Mouse (Mus musculus): ENCODE measurements around the gene Rgp1. TPM values are rescaled to one million over a fixed set of nuclear protein-coding genes. Genes with fewer than 3 reads are reported as not detected.

The Rgp1 gene
- polyA plus RNA-seq, 1 experiment = 74.6 TPM

DNA sequence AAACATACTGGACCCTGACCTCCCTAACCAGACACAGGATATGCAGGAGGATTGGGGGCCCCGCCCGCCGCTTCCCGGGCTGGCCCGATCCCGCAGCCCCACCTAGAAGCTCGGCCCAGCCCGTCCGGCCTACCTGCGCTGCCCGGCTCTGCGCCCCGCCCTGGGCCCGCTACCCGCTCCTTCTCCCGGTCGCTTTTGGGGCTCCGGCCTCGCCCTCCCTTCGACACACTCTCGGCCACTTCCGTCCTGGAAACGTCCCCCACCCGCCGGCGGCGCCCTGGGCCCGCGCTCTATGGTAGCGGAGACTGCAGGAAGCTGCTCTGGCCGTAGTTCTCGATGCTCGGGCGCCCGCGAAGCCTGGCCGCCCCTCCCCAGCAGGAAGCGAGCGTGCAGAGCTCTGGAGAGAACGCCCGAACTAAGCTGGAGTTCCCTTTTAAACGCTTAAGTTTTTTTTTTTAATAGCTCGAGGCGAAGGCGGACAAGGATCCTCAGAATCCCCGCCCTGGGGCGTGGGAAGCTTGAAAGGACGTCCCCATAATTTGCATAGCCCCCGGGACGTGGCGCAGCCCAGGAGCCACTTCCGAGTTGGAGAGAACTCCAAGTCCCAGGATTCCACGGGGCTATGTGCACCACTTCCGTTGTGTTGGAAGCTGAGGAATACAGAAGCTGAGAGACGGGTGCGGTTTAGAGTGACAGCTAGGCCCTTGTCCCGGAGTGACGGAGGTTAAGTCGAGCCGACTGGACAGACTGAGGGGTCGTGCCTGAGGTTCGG lies 16.3 kb upstream of the Rgp1 start, which contains the start of the genes Creb3 and Tln1:
TSS of gene Creb3 (plus strand) at position 336 of the 772 bp plus-strand sequence.
TSS of gene Tln1 (minus strand) at position 695 of the 772 bp plus-strand sequence.
- peak; percentile 85 for DNase-seq (ENCODE audit: low read depth)

DNA sequence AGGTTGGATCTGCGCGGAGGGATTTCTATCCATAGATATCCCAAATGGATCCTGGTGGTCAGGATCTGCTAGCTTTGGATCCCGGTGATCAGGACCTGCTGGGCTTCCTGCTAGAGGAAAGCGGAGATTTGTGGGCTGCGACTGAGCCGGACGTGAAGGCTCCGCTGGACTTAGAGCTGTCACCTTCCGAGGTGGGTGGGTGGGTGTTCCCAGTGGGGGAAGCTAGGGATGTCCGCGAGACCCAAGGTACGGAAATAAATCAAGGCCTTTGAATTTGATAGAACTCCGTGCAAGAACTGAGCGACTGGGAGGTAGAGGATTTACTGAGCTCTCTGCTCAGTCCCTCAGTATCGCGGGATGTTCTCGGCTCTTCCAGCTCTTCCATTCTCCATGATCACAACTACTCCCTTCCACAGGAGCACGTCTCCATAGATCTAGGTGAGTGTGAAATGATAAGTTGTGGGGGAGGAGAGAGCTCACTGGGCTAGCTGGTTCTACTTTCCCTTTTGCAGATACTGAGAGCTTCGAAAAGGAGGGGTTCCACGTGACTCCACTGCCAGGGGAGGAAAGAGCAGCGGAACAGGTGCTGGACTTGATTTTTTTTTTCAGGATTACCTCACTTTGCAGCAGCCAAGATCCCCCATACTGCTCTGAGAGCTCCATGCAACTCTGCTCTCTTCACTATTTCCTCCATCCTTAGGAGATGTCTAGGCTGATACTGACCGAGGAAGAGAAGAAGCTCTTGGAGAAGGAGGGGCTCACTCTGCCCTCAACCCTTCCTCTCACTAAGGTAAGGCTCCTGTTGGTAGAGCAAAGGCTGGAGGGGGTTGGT lies 15.5 kb upstream of the Rgp1 start:
- no peak for DNase-seq (ENCODE audit: low read depth)

DNA sequence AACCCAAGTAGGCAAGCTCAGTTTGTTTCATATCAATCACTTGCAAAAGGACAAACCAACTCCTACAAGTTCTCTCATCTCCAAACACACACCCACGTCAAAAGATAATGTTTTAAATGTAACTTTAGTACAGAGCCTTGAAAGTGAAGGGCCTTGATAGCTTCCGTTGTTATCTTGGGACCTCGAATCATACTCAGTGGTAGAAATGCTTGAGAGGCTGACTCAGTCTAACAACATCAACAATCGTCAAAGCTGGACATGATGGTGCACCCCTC lies 15.0 kb upstream of the Rgp1 start:
- no peak for DNase-seq (ENCODE audit: low read depth)

DNA sequence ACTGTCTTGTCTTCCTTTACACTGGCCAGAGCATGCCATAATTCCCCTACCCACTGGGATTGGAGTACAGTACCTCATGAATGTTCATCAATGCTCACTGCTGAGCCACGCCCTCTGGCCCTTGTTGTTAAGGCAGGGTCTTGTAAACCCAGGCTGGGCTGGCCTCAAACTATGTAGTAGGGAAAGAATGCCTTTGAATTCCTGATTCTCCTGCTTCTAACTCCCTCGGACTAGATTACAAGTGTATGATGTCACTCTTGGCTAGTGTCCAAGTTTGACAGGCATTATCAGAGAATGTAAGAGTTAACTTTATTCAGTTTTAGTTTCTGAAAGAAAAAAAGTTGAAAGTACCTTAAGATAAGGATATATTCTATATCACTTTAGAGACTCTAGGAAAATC lies 14.3 kb upstream of the Rgp1 start:
- DNase-seq (ENCODE audit: low read depth) = no peak

DNA sequence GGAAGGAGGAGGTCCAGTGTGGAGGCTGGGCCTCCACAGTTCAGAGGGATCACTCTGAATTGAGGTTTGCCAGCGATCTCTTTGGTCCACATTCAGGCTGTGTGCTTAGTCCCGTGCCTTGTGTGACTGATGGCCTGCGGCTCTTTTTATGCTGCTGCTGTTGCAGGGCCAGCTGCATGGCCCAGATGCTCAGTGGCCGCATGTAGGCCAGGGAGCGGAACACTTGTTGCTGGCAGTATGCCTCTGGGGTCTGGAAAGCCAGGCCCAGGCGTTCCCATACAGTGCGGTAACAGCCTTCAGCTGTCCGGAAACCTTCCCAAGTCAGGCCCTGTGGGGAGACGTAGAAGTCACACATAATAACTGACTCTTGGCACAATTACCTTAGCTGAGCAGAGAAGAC lies 11.4 kb upstream of the Rgp1 start:
- DNase-seq (ENCODE audit: low read depth) = no peak

DNA sequence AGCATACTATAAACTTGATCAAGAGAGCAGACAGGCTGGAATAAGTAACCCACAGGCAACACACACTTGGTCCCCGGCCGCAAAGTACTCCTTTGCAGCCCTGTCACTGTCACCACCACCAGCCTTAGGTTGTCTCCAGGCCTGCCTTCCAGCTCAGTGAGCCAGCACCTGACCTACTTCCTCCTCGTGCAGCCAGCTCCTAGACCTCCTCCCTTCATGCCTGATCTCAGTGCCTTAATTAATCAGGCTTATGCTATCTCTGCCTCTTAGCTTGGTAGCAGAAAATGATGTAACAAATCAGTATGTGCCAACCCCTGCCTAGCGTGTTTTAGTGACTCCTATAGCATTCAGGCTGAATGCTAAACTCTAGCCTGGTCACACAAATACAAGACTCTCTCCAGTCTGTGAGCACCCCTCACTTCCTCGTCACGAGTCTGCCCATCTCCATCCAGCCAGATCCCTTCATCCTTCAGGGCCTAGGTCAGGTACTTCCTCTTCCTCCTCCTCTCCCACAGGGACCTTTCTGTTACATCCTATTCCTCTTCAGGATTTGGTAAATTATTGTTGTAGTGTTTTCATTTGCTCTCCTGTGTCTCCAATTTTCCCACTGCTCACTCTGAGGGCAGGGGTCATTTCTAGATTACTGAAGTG lies 7.0 kb upstream of the Rgp1 start:
- DNase-seq (ENCODE audit: low read depth) = no peak

DNA sequence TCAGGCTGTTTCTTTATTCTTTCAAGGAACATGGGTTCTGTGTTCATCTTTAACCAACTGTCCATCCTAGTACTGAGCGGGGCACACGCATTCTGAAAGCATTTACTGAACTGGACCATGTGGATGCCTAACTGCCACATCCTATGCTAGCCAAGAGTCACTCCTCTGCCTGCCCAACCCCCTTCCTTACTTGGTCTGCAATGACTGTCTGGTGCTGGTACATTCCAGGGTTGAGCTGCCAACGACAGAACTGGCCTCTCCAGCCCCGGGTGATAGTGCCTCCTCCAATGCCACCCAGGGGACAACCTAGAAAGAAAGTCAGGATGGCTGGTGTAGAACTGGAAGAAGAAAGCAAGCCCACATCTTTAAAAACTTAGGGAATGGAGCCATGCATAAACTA lies 5.0 kb upstream of the Rgp1 start:
- no peak for DNase-seq (ENCODE audit: low read depth)

DNA sequence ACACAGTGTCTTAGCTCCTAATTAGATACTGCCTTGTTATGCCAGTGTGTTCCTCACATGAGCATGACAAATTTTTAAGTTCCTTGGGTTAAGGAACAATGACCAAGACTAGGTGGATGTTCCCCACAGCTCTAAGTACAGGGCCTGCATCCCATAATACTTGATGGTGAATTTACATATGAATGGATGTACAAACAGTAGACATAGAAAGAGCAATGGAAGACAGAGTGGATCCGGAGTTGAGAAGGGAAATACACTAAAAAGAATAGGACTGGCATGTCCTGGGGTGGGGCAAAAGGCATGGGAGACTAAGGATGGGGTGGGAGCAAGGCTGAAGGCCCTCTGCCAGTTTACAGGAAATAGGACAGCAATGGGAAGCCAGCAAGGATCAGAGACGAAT lies 3.2 kb upstream of the Rgp1 start:
- no peak for DNase-seq (ENCODE audit: low read depth)

DNA sequence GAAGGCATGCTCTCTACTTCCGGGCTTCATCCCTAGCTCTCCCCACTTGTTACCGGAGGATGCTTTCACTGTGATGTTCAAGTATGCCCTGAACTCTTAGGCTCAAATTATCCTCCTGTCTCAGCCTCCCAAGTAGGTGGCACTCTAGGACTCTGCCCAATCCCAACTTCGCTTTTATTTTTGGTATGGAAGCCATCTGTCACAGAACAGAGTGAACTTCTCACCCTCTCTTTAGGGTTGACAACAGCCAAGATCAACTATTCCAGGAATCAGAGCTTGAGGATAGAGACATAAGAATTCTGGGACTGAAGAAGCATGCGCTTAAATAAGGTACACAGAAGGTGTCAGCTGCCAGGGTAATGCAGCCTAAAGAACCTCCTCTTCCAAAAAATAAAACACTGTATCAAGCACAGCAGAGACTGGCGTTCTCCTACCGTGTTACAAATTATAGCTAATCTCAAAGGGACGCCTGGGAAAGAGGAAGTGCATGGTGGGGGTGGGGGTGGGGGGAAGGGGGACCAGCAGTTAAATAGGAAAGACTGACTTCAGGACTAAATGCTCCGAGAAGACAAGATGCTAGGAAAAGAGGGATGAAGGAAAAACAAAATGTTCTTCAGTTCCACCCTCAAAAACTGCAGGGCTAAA lies 1.2 kb upstream of the Rgp1 start:
- no peak for DNase-seq (ENCODE audit: low read depth)

DNA sequence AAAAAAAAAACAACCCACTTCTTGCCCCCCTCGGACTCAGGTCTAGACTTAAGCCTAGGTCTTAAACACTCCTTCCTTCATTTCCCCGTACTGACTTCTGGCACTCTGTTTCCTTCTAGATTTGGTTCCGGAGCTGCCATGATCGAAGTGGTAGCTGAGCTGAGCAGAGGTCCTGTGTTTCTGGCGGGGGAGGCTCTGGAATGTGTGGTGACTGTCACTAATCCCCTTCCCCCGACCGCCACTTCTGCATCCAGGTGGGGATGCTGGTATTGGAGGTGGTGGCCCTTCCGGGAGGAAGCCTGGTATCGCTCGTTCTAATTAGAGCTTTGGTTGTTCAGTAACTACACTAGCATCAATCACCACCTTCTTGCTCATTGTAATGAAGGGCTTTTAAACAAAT lies 741 bp downstream of the Rgp1 start:
- no peak for DNase-seq (ENCODE audit: low read depth)

DNA sequence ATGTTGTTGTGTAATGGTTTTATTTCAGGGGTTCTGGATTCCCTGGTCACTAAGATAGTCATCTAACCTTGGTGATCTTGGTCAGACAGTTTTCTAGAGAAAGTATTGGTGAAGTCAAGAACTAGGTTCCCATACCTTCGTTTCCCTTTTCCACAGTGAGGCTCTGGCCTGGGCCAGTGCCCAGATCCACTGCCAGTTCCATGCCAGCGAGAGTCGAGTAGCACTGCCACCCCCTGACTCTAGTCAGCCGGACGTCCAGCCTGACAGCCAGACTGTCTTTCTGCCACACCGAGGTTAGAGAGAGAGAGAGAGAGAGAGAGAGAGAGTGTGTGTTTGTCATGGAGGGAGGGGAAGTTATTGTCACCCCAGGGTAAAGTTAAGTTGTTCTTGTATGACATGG lies 1.2 kb downstream of the Rgp1 start:
- DNase-seq (ENCODE audit: low read depth) = no peak

DNA sequence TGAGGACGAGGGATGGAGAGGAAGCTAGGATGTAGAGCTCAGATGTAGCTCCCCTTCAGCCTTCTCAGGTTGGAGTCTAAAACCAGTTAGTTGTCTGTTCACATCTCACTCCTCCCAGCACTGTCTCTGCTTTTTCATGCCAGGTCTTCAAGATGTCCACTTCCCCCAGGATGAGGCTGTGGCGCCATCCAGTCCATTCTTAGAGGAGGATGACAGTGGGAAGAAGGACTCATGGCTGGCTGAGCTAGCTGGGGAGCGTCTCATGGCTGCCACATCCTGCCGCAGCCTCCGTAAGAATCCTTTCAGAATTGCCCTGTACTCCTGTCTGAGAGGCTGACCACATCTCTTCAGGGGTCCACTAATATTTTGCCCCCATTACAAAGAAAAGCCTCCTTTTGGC lies 2.2 kb downstream of the Rgp1 start:
- no peak for DNase-seq (ENCODE audit: low read depth)

DNA sequence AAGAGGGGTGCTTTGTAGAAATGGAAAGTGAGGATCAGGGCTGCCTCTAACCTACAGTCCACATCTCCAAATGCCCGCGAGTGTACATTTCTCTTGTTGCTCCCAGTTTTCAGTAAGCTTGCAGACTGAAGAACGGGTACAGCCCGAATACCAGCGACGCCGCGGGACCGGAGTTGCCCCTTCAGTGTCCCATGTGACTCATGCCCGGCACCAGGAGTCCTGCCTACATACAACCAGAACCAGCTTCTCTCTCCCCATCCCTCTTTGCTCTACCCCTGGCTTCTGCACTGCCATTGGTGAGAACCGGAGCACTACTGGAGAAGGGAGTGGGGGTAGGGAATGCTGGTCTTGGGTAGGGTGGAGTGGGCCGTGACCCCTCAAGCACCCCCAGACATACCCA lies 2.9 kb downstream of the Rgp1 start:
- no peak for DNase-seq (ENCODE audit: low read depth)

DNA sequence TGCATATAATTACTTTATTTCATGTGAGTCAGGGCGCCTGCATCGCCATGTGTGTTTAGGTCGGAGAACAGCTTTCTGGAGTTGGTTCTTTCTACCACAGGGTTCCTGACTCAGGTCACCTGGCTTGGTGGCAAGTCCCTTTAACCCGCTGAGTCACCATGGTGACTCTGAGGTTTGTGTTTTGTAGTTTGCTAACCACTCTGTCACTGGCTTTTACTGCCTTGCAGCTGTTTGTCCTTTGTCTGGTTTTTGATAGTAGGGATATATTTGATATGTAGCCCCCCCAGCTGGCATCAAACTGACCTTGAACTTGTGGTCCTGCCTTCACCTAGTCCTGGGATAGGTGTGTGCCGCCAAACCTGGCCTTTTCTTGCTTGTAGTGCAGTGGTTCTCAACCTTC lies 3.7 kb downstream of the Rgp1 start:
- no peak for DNase-seq (ENCODE audit: low read depth)

DNA sequence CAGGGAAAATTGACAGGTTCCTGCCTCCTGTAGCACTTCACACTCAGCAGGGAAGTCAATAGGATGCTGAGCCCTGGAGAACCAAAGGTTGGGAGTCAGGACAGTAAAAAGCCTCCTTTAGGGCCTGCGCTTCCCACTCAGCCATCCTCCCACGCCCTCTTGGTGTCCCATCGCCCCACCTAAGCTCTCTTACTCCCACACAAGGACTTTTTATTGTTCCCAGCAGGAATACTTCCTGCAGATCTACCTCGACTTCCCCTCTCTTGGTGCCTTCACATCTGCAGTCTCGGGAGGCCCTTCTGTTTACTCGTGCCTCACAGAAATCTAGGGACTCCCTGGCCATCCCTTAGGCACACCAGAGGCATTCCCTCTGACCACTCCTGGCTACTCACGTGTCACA lies 4.9 kb downstream of the Rgp1 start:
- DNase-seq (ENCODE audit: low read depth) = no peak

DNA sequence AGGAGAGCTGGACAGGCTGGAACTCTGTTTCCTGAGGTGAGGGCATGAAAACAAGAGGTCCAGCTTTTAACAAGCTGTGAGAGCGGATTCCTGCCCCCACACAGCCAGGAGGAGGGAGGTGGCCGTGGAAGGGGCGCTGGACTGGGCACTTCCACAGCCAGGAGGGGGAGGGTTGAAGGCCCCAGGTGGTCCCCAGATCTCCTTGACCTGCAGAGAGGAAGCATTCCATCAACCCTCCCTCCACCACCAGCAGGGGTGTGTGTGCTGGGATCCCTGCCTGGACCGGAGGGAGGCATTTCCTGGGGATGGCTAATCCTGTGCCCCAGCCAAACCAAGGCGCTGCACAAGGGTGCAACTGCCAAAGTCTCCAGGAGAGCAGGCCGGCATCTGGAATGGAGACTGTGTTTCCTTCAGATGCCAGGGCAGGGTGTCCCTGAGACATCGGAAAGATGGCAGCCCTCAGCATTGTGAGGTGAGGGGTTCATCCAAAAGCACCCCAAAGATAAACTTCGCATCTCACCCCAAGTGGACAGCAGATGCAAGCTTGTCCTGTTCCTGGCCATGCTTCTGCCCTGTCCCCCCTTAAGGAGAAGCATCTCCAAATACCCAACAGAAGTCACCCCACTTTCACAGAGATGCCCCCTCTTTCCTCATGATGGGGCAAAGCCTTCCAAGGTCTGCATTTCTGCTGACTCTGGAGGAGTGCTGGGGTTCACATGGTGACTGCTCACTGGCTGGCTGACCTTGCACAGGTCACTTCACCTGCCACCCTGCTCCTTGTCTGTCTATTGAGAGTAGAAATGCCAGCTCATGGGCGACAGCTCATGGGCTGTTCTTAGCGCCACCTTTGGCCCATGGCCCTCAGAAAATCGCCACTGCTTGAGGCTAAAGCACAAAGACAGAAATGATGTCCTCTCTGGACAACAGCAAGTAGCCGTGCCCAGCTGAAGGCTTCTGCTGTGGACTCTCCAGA lies 6.2 kb downstream of the Rgp1 start, which contains the start of gene Msmp:
TSS of gene Msmp (minus strand) at position 51 of the 973 bp plus-strand sequence.
- DNase-seq (ENCODE audit: low read depth) = no peak

DNA sequence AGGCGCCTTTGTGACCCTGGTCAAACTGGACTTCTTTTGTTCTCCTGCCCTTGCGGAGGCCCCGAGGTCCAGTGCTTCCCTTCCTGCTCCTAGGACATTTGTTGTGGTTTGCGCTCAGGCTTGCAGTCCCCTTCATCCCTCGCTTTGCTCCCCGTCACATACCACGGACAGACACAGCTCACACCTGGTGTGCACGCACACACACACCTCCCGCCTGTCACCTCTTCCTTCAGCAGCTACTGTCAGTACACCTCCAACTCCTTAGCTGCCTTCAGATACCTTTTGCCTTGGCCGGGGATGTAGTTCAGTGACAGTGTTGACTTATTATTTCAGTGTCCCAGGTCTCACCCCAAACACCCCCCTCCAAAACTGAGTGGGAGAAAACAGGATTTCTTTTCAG lies 7.2 kb downstream of the Rgp1 start:
- DNase-seq (ENCODE audit: low read depth) = no peak

DNA sequence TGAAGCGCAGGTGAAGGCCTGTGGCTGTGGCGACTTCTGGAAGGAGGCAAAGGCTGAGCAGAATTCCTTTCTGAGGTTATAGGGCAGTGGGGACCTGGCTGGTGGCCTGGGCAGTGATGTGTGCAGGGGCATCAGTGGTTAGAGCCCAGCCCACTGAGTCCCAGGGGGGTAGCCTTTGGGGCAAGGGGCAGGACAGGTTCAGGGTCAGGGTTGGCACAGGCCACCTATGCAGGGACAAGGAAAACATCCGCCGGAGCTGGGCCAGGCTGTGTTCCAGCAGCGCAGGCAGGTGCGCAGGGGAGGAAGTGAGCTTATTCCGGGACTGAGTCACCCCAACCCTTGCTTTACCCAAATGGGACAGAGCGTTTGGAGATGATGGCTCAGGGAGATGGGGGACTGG lies 7.9 kb downstream of the Rgp1 start:
- no peak for DNase-seq (ENCODE audit: low read depth)

DNA sequence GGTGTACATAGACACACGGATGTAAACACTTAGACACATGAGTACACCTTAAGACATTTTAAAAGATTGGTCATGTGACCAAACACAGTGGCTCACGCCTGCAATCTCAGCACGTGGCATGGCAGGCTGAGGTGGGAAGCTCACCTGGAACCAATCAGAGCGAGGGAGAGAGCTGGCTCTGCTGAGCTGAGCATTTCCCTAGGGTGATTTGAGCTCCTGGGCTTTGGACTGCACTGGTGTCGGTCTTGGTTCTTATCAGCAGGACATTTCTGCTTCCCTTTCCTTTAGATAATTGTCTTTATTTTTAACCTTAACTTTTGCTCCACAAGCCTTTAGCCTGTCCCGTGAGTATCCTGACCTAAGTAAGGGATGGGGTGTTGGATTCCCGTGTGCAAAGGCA lies 9.2 kb downstream of the Rgp1 start:
- DNase-seq (ENCODE audit: low read depth) = no peak

DNA sequence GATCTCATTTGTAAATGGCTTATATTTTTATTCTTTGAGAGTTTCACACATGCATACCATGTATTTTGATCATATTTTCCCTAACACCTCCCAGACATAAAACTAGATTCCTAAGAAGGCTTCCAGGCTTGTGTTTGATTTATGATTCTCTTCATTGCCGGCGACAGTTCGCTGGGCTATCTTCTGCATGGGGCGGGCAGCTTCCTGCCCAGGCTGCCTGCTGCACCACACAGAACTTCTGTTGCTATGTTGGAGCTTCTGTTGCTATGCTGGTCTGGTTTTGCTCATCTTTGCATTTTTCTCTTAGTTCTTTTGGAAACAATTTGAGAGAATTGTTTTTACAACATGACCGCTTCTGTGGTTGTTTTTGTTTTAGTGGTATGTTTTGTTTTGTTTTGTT lies 13.0 kb downstream of the Rgp1 start:
- no peak for DNase-seq (ENCODE audit: low read depth)

DNA sequence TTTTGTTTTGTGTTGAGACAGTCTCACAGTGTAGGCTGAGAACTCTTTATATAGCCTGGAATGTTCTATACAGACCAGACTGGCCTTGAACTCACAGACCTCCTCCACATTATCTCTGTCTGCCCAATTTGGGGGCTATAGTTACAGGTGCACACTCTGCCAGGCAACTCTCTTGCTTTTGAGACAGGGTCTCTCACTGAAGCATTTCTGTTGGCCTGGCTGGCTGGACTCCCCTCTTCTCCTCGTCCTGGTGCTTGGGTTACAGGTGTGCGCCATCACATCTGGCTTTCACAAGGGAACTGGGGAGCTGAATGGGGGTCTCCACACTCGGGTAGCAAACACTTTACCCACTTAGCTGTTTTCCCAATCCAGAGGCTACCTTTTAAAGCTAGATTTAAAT lies 13.4 kb downstream of the Rgp1 start:
- DNase-seq (ENCODE audit: low read depth) = no peak

All from gonadal fat pad, adult 2 months (tissue).